Mouse (Mus musculus) stomach, embryonic 15.5 days (tissue): ENCODE results near the gene Pak2. TPM values are rescaled to one million over a fixed set of nuclear protein-coding genes. Genes with fewer than 3 reads are reported as not detected.

ENCODE experiments used
- ATAC-seq: fragments of 200-750 bp; cut with Nextera tagmentation; 2 replicates; pipeline ENCODE4 v1.8.0; 2017; ENCODE audit warnings: low read depth, moderate number of reproducible peaks, moderate TSS enrichment; ENCODE audit not compliant: insufficient read depth, low FRiP score
- H3K27ac ChIP-seq: fragments of 300-500 bp; sonication (generic); 2 replicates; pipeline ENCODE4 v1.5.1; 2015; ENCODE audit warnings: mild to moderate bottlenecking, inconsistent platforms
- H3K27me3 ChIP-seq: fragments of 300-500 bp; sonication (generic); replicated peaks from 2 replicates; pipeline ENCODE4 v1.6.1; 2015; ENCODE audit warnings: inconsistent platforms
- H3K36me3 ChIP-seq: fragments of 300-500 bp; sonication (generic); 2 replicates; pipeline ENCODE4 v1.6.1; 2015; ENCODE audit warnings: inconsistent platforms
- H3K4me1 ChIP-seq: fragments of 300-500 bp; sonication (generic); 2 replicates; pipeline ENCODE4 v1.6.1; 2015; ENCODE audit warnings: inconsistent platforms
- H3K4me2 ChIP-seq: fragments of 300-500 bp; sonication (generic); 2 replicates; pipeline ENCODE4 v1.6.1; 2015; ENCODE audit warnings: mild to moderate bottlenecking, inconsistent platforms
- H3K4me3 ChIP-seq: fragments of 300-500 bp; sonication (generic); replicated peaks from 2 replicates; pipeline ENCODE4 v1.5.1; 2015; ENCODE audit warnings: inconsistent platforms
- H3K9ac ChIP-seq: fragments of 300-500 bp; sonication (generic); 2 replicates; pipeline ENCODE4 v1.6.1; 2015; ENCODE audit warnings: inconsistent platforms
- H3K9me3 ChIP-seq: fragments of 300-500 bp; sonication (generic); 2 replicates; pipeline ENCODE4 v1.6.1; 2016; ENCODE audit warnings: inconsistent platforms
- WGBS: fragments of 180-500 bp; shearing (Covaris S2); methylation state at CpG from one replicate; pipeline ENCODE4 v1.1.7; 2015; 5-methylcytosine and 5-hydroxymethylcytosine counted together
- polyA plus RNA-seq: library from polyadenylated mRNA; unstranded; fragments of >200 nt; fragmentation: Nextera tagmentation; extraction: Ambion mirVana; gene quantifications from 2 replicates; pipeline ENCODE4 v1.2.1, GENCODE M21; 2015

Gene Pak2
- polyA plus RNA-seq, 1 experiment from 2014 or later = 33.6 TPM

- no peak overlapping the region for H3K4me2 ChIP-seq
- H3K4me1 ChIP-seq = no peaks in the 10 kb centered on the region
- H3K36me3 ChIP-seq = peaks cover 48% of the 10 kb centered on the region
- WGBS = 90% methylated on average over 4 of the region's 4 CpGs
- H3K27ac ChIP-seq = no peak overlapping the region
- ATAC-seq = no peak
- no peaks in the 10 kb centered on the region for H3K9me3 ChIP-seq
- no peak overlapping the region for H3K4me3 ChIP-seq
- H3K9ac ChIP-seq = no peak overlapping the region
- H3K27me3 ChIP-seq = no peaks in the 10 kb centered on the region
Measured at GRCm38 (mm10) chr16:32042367-32042766, 36.8 kb downstream of the Pak2 start.

GRCm38 (mm10) chr16:32019678-32020077 is 59.5 kb downstream of the Pak2 start:
- H3K4me3 ChIP-seq = no peak overlapping the region
- ATAC-seq = no peak
- no peak overlapping the region for H3K9ac ChIP-seq
- H3K4me2 ChIP-seq = no peak overlapping the region
- peaks cover 41% of the 10 kb centered on the region for H3K36me3 ChIP-seq
- no peak overlapping the region for H3K27ac ChIP-seq
- H3K9me3 ChIP-seq = no peaks in the 10 kb centered on the region
- H3K27me3 ChIP-seq = no peaks in the 10 kb centered on the region
- WGBS = 93% methylated on average over 9 of the region's 9 CpGs
- no peaks in the 10 kb centered on the region for H3K4me1 ChIP-seq

GRCm38 (mm10) chr16:32010330-32010729 is 68.8 kb downstream of the Pak2 start:
- ATAC-seq = no peak
- H3K36me3 ChIP-seq = no peaks in the 10 kb centered on the region
- no peaks in the 10 kb centered on the region for H3K9me3 ChIP-seq
- 70% methylated on average over 4 of the region's 4 CpGs for WGBS
- H3K27ac ChIP-seq = no peak overlapping the region
- no peaks in the 10 kb centered on the region for H3K4me1 ChIP-seq
- H3K4me2 ChIP-seq = no peak overlapping the region
- no peaks in the 10 kb centered on the region for H3K27me3 ChIP-seq
- no peak overlapping the region for H3K9ac ChIP-seq
- no peak overlapping the region for H3K4me3 ChIP-seq

GRCm38 (mm10) chr16:32009913-32010312 is 69.2 kb downstream of the Pak2 start:
- Histone ChIP-seq H3K27me3 (no peaks in the 10 kb centered on the region), H3K36me3 (no peaks in the 10 kb centered on the region), H3K27ac (no peak overlapping the region), H3K4me3 (no peak overlapping the region), H3K4me1 (no peaks in the 10 kb centered on the region), H3K9ac (no peak overlapping the region), H3K4me2 (no peak overlapping the region), H3K9me3 (no peaks in the 10 kb centered on the region)
- 28% methylated on average over 5 of the region's 5 CpGs for WGBS
- ATAC-seq = 0 out of 2 replicates have a peak, but pooled peaks have one; percentile 47

GRCm38 (mm10) chr16:32008529-32009293 is 70.4 kb downstream of the Pak2 start:
- Histone ChIP-seq H3K27ac (no peak overlapping the region), H3K9me3 (no peaks in the 10 kb centered on the region)

GRCm38 (mm10) chr16:32004731-32005130 is 74.4 kb downstream of the Pak2 start:
- WGBS = 90% methylated on average over 3 of the region's 3 CpGs
- ATAC-seq = no peak
- H3K4me2 ChIP-seq = no peak overlapping the region

More at GRCm38 (mm10) chr16:32008529-32009293, 70.4 kb downstream of the Pak2 start:
- Histone ChIP-seq H3K36me3 (no peaks in the 10 kb centered on the region), H3K4me1 (peaks cover under 1% of the 10 kb centered on the region; the same call in 1 of the 2 replicates), H3K4me3 (no peak overlapping the region), H3K27me3 (no peaks in the 10 kb centered on the region), H3K9ac (no peak overlapping the region), H3K4me2 (no peak overlapping the region)
- WGBS = 57% methylated on average over 10 of the region's 10 CpGs
- 0 out of 2 replicates have a peak, but pooled peaks have one; percentile 6 for ATAC-seq

GRCm38 (mm10) chr16:32002509-32003477 is 76.3 kb downstream of the Pak2 start, which contains the start of gene Senp5:
Senp5 (minus strand) TSS chr16:32003287.
- H3K27ac ChIP-seq = peak within 1 kb of the TSS; percentile 83
- peak within 1 kb of the TSS; percentile 97 for H3K4me3 ChIP-seq
- no peaks in the 10 kb centered on the region for H3K36me3 ChIP-seq
- H3K9me3 ChIP-seq = no peaks in the 10 kb centered on the region
- under 1% methylated on average over 57 of the region's 66 CpGs for WGBS
- peak; percentile 94 for ATAC-seq
- peak within 1 kb of the TSS; percentile 91 for H3K9ac ChIP-seq
- H3K27me3 ChIP-seq = no peaks in the 10 kb centered on the region
- peaks cover 12% of the 10 kb centered on the region for H3K4me1 ChIP-seq
- peak within 1 kb of the TSS; percentile 78 for H3K4me2 ChIP-seq

More at GRCm38 (mm10) chr16:32004731-32005130, 74.4 kb downstream of the Pak2 start:
- H3K4me3 ChIP-seq = no peak overlapping the region
- H3K4me1 ChIP-seq = peaks cover 12% of the 10 kb centered on the region
- H3K27ac ChIP-seq = no peak overlapping the region
- no peaks in the 10 kb centered on the region for H3K27me3 ChIP-seq
- no peaks in the 10 kb centered on the region for H3K36me3 ChIP-seq
- H3K9ac ChIP-seq = no peak overlapping the region
- no peaks in the 10 kb centered on the region for H3K9me3 ChIP-seq

- no peak overlapping the region for H3K4me3 ChIP-seq
- ATAC-seq = no peak
- WGBS = 86% methylated on average over 5 of the region's 5 CpGs
Measured at GRCm38 (mm10) chr16:31996371-31996770, 82.8 kb downstream of the Pak2 start.

GRCm38 (mm10) chr16:31993946-31994345 is 85.2 kb downstream of the Pak2 start:
- ATAC-seq = no peak
- H3K9me3 ChIP-seq = no peaks in the 10 kb centered on the region
- no peak overlapping the region for H3K4me3 ChIP-seq
- no peak overlapping the region for H3K27ac ChIP-seq
- H3K9ac ChIP-seq = no peak overlapping the region
- no peak overlapping the region for H3K4me2 ChIP-seq
- H3K36me3 ChIP-seq = peaks cover 14% of the 10 kb centered on the region
- H3K27me3 ChIP-seq = no peaks in the 10 kb centered on the region
- H3K4me1 ChIP-seq = no peaks in the 10 kb centered on the region

More at GRCm38 (mm10) chr16:31996371-31996770, 82.8 kb downstream of the Pak2 start:
- Histone ChIP-seq H3K27me3 (no peaks in the 10 kb centered on the region), H3K9ac (no peak overlapping the region), H3K9me3 (no peaks in the 10 kb centered on the region), H3K4me2 (no peak overlapping the region), H3K36me3 (peaks cover 3% of the 10 kb centered on the region; the same call in 1 of the 2 replicates), H3K4me1 (0 out of 2 replicates have a peak, but pooled peaks cover under 1% of the 10 kb centered on the region), H3K27ac (no peak overlapping the region)

- Histone ChIP-seq H3K27me3 (no peaks in the 10 kb centered on the region), H3K4me1 (no peaks in the 10 kb centered on the region), H3K4me2 (no peak overlapping the region), H3K9ac (no peak overlapping the region), H3K9me3 (no peaks in the 10 kb centered on the region), H3K4me3 (no peak overlapping the region), H3K36me3 (peaks cover 19% of the 10 kb centered on the region), H3K27ac (no peak overlapping the region)
- 95% methylated on average over 4 of the region's 4 CpGs for WGBS
- ATAC-seq = no peak
Measured at GRCm38 (mm10) chr16:31993195-31993594, 85.9 kb downstream of the Pak2 start.

- peaks cover 19% of the 10 kb centered on the region for H3K36me3 ChIP-seq
- no peaks in the 10 kb centered on the region for H3K9me3 ChIP-seq
- H3K27me3 ChIP-seq = no peaks in the 10 kb centered on the region
- no peak for ATAC-seq
- H3K4me3 ChIP-seq = no peak overlapping the region
- H3K4me2 ChIP-seq = no peak overlapping the region
- H3K4me1 ChIP-seq = no peaks in the 10 kb centered on the region
- H3K27ac ChIP-seq = no peak overlapping the region
- no peak overlapping the region for H3K9ac ChIP-seq
- WGBS = 50% methylated on average over 1 of the region's 1 CpGs
Measured at GRCm38 (mm10) chr16:31992039-31992438, 87.1 kb downstream of the Pak2 start.
